Mouse (Mus musculus): ENCODE results near the gene Fbxl16.

Gene Fbxl16

GRCm38 (mm10) chr17:25808789-25809605 lies at the start of gene Fbxl16:
Gene Fbxl16 (plus strand): TSS chr17:25809085.
- no peak for DNase-seq (ENCODE audit: low read depth in 2 of 2, low spot score in 2 of 2)

GRCm38 (mm10) chr17:25760148-25760547 lies 48.7 kb upstream of the Fbxl16 start:
- DNase-seq (ENCODE audit: low read depth in 2 of 2, low spot score in 2 of 2) = no peak

GRCm38 (mm10) chr17:25761561-25761970 lies 47.3 kb upstream of the Fbxl16 start:
- DNase-seq (ENCODE audit: low read depth in 2 of 2, low spot score in 2 of 2) = no peak

GRCm38 (mm10) chr17:25762591-25762990 lies 46.3 kb upstream of the Fbxl16 start:
- no peak for DNase-seq (ENCODE audit: low read depth in 2 of 2, low spot score in 2 of 2)

- DNase-seq (ENCODE audit: low read depth in 2 of 2, low spot score in 2 of 2) = no peak
These were observed 43.0 kb upstream of the Fbxl16 start for GRCm38 (mm10) chr17:25765886-25766285.

GRCm38 (mm10) chr17:25769331-25769730 lies 39.6 kb upstream of the Fbxl16 start:
- no peak for DNase-seq (ENCODE audit: low read depth in 2 of 2, low spot score in 2 of 2)

GRCm38 (mm10) chr17:25773549-25774120 lies 35.2 kb upstream of the Fbxl16 start, which contains the start of gene Narfl:
Gene Narfl (plus strand): TSS chr17:25773776.
- peak; percentile 97 to 98 for DNase-seq (ENCODE audit: low read depth in 2 of 2, low spot score in 2 of 2)

- DNase-seq (ENCODE audit: low read depth in 2 of 2, low spot score in 2 of 2) = no peak
These were observed 33.4 kb upstream of the Fbxl16 start for GRCm38 (mm10) chr17:25775318-25776062.

GRCm38 (mm10) chr17:25777948-25778347 lies 30.9 kb upstream of the Fbxl16 start:
- DNase-seq (ENCODE audit: low read depth in 2 of 2, low spot score in 2 of 2) = no peak

- no peak for DNase-seq (ENCODE audit: low read depth in 2 of 2, low spot score in 2 of 2)
These were observed 27.5 kb upstream of the Fbxl16 start for GRCm38 (mm10) chr17:25781339-25781738.

- DNase-seq (ENCODE audit: low read depth in 2 of 2, low spot score in 2 of 2) = no peak
These were observed 25.8 kb upstream of the Fbxl16 start for GRCm38 (mm10) chr17:25783086-25783485.

GRCm38 (mm10) chr17:25783861-25784574 lies 24.9 kb upstream of the Fbxl16 start:
- no peak for DNase-seq (ENCODE audit: low read depth in 2 of 2, low spot score in 2 of 2)

GRCm38 (mm10) chr17:25785281-25785745 lies 23.6 kb upstream of the Fbxl16 start, which contains the start of gene Haghl:
Gene Haghl (minus strand): TSS chr17:25785673.
- DNase-seq (ENCODE audit: low read depth in 2 of 2, low spot score in 2 of 2) = peak; percentile 94

GRCm38 (mm10) chr17:25786280-25786679 lies 22.6 kb upstream of the Fbxl16 start, which contains the start of gene Ccdc78:
Gene Ccdc78 (plus strand): TSS chr17:25786580.
- DNase-seq (ENCODE audit: low read depth in 2 of 2, low spot score in 2 of 2) = no peak

GRCm38 (mm10) chr17:25786781-25787504 lies 21.9 kb upstream of the Fbxl16 start:
- no peak for DNase-seq (ENCODE audit: low read depth in 2 of 2, low spot score in 2 of 2)

GRCm38 (mm10) chr17:25791320-25791842 lies 17.5 kb upstream of the Fbxl16 start:
- DNase-seq (ENCODE audit: low read depth in 2 of 2, low spot score in 2 of 2) = no peak

- peak; percentile 80 to 87 for DNase-seq (ENCODE audit: low read depth in 2 of 2, low spot score in 2 of 2)
These were observed 16.9 kb upstream of the Fbxl16 start for GRCm38 (mm10) chr17:25791843-25792527.

GRCm38 (mm10) chr17:25792615-25793014 lies 16.3 kb upstream of the Fbxl16 start, which contains the start of gene Fam173a:
Gene Fam173a (minus strand): TSS chr17:25792901.
- DNase-seq (ENCODE audit: low read depth in 2 of 2, low spot score in 2 of 2) = peak; percentile 63 to 75

- no peak for DNase-seq (ENCODE audit: low read depth in 2 of 2, low spot score in 2 of 2)
These were observed 14.7 kb upstream of the Fbxl16 start for GRCm38 (mm10) chr17:25794197-25794596.

Data from CD8-positive naive resting alpha-beta T cell, adult 2 months (primary cell).